Mouse (Mus musculus) left cerebral cortex, postnatal 10 days (tissue): ENCODE data around the gene Gm49601. TPM values are rescaled to one million over a fixed set of nuclear protein-coding genes. Genes with fewer than 3 reads are reported as not detected.

ENCODE experiments used
- DNase-seq, 2 experiments: peaks; one replicate each; pipeline ENCODE4 v3.0.0; 2021 to 2022; ENCODE audit warnings: low spot score in 2 of 2, mixed read lengths in 1 of 2; ENCODE audit errors: extremely low spot score in 1 of 2
- intact Hi-C: fragments of 180-260 bp; cut with DNase I; formaldehyde crosslinking; loops from one replicate; pipeline ENCODE4 v1.15.1; 2025
- total RNA-seq, 2 experiments: library from RNA; stranded (reverse); gene quantifications; 2 replicates each; pipeline ENCODE4 v1.2.3; 2021

The Gm49601 gene
- total RNA-seq: 100 to 1,000 TPM; 130 to 132 TPM

- peak in 1 of 2 experiments; percentile 90 for DNase-seq
- intact Hi-C loops: loop anchor here (5.0 kb wide), 2 partner anchors 51 to 176 kb away; no protein-coding TSS in a partner anchor
Observed at GRCm38 (mm10) chr16:18626376-18626878, at the start of gene Gm49601. TSS of gene Gm49601 (minus strand) at chr16:18626427.

DNA sequence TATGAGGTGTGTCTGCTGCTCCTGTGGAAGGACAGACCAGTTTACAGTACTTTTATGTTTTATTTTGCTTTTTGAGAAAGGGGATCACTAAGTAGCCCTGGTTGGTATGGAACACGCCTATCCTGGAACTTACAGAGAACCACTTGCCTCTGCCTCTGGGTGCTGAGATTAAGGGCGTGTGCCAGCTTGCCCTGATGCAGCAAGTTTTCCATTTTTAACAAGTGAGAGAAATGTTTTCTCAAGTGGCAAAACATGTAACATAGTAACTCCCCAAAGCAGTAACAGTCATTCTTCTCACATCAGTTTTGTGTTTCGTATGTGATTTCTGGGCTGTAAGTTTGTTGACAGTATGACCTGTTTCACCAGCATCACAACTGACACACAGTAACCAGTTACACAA, 46.8 kb upstream of the Gm49601 start:
- DNase-seq: no peak
- intact Hi-C loops: no loop called here

DNA sequence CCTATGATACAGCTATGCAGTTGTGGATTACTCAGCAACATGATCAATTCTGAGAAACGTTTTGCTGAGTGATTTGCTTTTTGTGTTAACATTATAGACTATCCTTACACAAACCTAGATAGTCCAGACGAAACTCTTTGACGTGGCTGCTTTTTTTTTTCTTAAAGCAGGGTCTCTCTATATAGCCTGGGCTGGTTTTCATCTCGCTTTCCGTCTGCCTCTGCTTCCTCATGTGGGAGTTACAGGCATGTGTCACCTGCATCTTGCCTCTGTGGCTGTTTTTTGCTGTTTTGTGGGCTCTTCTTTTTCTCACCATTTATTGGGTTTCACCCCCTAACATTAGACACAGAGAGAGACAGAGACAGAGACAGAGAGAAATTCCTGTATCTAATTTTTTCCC, 45.8 kb upstream of the Gm49601 start:
- intact Hi-C loops: no loop called here
- DNase-seq: no peak

DNA sequence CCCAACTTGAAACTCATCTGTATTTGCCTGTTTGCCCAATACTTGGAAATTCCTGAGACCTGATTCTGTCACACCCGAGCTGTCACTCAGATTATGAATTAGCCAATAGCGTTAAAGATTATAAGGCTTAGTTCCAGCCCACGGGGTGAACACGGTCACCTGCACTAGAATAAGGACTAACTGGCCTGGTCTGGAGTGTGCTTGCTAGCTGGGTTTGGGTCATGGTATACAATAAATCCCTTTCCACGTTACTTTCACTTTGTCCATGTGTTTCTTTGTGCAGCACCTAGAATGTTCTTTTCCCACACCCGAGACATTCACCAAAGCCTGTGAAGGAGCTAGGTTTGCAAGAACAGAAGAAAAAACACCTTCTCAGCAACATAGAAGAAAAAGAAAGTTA, 43.7 kb upstream of the Gm49601 start:
- intact Hi-C loops: no loop called here
- DNase-seq: no peak

- peak in 1 of 2 experiments; percentile 1 for DNase-seq
Observed at GRCm38 (mm10) chr16:18658597-18658996, 32.4 kb upstream of the Gm49601 start.

GRCm38 (mm10) chr16:18655372-18656098, 29.3 kb upstream of the Gm49601 start:
- DNase-seq: peak in 1 of 2 experiments; percentile 18
- intact Hi-C loops: no loop called here

More at GRCm38 (mm10) chr16:18658597-18658996, 32.4 kb upstream of the Gm49601 start:
- intact Hi-C loops: no loop called here

DNA sequence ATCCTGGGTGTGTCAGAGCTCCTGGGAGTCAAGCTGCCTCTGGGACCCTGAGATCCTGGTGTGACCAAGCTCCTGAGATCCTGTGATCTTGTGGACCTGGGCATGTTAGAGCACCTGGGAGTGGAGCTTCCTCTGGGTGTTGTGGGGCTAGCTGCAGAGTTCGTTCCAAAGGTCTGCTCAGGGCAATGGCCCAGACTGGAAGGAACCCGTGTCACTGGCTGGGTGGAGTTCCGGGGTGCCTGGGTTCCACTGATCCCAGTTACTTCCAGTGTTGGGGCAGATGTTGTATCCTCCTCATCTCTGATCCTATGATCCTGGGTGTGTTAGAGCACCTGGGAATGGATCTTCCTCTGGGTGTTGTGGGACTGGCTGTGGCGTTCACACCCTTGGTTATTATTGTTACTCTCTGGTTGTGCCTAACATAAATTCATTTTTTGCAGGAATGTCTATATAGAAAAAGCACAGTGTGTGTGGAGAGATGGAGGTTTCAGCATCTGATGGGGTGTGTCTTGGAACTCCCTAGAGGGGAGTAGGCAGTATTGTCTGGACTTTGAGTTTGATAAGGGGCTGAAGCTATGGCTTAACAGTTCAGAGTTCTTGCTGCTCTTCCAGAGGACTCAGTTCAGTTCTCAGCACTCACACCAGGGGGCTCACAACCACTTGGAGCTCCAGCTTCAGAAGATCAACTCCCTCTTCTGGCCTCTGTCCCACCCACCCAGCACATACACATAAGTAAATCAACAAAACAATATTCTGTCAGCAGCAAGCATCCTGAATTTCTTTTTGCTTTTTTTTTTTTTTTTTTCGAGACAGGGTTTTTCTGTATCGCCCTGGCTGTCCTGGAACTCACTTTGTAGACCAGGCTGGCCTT, 27.3 kb upstream of the Gm49601 start:
- intact Hi-C loops: no loop called here
- DNase-seq: peak in 1 of 2 experiments; percentile 18

DNA sequence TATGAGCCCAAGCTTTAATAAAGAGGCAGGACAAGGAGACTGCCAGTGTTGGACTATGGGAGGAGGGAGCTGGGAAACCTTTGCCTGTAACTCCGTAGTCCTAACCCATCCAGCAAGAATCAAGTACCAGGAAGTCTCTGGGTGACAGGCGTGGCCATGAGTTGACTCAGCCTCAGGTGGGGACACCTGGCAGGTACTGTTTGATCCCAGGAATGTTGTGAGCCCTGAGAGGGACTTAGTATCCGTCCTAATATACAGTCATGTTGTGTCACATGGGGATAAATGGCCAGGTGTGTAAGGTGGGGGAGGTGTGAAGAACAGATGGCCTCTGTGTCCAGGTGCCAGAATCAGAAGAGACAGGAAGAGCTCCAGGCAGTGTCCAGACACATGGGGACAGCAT, 22.9 kb upstream of the Gm49601 start:
- peak in 1 of 2 experiments; percentile 9 for DNase-seq
- intact Hi-C loops: no loop called here

DNA sequence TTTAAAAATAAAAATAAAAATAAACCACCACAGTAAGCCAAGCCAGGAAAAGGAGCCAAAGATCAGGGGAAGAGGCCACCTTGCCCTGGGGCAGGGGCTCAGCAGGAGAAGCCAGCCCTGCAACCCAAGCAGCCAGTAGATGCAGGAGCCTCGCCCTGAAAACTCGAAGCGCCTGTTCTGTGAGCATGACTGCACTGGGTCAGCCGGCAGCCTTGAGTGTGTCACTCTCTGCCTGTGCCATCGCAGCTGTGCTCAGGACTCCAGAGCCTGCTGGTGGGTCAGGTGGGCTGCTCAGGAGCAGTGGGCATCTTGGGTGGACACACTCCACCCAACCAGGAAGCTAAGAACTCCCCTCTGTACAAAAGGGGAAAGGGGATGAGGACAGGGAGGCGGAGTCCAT, 19.1 kb upstream of the Gm49601 start:
- peak in 1 of 2 experiments; percentile 17 for DNase-seq
- intact Hi-C loops: no loop called here

GRCm38 (mm10) chr16:18644485-18644884, 18.3 kb upstream of the Gm49601 start:
- DNase-seq: peak in 1 of 2 experiments; percentile 5
- intact Hi-C loops: no loop called here

DNA sequence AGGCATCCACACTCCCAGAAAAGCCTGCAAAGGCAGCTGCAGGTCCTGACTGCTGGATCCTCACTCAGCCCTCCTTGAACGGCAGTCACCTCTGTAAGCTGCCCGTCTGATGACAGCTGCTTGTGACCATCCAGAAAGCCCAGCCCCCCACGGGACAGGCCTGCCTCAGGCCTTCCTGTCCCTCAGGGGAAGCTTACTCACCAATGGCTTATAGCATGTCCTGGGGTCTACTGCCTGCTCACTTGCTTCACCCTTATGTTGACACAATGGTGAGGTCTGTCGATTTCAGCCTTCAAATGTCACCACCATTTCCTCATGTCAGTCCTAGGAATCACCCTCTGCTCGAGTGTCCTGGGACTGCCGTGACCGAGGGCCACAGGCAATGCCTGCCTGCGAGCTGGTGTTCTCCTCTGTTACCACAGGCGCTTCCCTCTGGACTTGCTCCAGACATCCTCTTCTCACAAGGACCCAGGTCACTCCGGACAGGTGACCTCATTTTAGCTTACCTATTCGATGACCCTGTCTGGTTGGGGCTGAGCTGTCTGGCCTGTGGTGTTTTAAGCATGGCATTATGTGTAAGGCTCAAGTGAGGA, 17.3 kb upstream of the Gm49601 start:
- intact Hi-C loops: no loop called here
- peak in 1 of 2 experiments; percentile 18 for DNase-seq

DNA sequence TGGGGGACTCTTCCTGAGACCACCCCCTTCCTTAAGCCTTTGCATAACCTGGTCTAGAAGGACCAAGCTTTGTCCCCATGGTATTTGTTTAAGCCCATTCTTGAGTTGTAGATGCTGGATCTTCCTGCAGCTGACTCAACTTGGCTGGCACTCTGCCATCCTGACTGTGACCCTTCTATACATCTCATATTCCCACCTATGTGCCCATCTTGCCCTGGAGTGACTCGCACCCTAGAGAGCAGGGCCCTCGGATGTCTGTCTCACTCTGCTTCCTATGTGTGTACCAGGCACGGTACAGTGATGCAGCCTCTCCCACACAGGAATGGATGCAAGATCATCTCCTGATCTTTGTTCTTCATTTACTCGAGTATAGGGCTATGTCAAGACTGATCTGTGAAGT, 16.7 kb upstream of the Gm49601 start:
- intact Hi-C loops: no loop called here
- DNase-seq: peak in 1 of 2 experiments; percentile 22

GRCm38 (mm10) chr16:18642291-18642690, 16.1 kb upstream of the Gm49601 start:
- DNase-seq: peak in 1 of 2 experiments; percentile 57
- intact Hi-C loops: no loop called here

DNA sequence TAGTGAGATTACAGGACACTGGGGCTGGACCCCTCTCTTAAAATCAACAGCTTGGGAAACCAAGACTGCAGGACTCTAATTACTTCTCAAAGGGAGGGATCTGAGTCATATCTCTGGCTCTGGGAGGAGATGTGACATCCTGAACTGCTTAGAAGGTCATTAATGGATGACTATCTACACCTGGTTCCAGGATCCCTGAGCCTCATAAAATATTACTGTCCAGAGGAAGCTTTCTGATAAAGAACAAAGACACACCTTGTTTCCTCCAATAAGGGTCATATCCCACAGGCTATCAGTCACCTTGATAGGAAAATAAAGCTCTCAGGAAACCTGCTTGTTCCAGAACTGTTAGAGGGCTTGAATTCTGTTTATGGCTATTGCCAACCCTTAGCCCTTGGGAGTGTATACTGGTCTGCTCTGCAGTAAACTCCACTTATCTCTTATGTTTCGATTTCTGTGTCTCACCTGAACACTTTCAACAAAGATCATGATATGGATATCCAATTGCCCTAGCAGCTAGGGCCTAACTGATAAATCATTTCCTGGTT, 13.2 kb upstream of the Gm49601 start:
- intact Hi-C loops: no loop called here
- DNase-seq: no peak

GRCm38 (mm10) chr16:18638396-18638795, 12.2 kb upstream of the Gm49601 start:
- peak in 1 of 2 experiments; percentile 10 for DNase-seq
- intact Hi-C loops: no loop called here

DNA sequence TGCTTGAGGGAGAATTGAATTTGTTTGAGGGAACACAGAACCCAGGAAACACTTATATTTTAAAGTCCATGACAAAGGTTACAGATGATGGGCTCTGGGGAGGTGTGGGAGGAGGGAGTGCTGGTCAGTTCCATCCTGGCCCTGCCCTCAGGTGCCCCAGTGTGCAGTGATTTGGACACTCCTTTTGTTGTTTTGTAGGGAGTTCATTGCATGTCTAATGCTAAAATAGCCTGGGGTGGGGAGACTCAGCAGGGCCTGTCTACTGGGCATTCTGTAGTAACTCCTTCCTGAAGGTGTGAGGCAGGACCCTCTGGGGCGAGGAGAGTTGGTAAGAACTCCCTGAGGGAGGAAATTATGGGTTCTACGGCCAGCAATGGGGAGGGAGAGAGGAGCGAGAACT, 10.6 kb upstream of the Gm49601 start:
- intact Hi-C loops: no loop called here

DNA sequence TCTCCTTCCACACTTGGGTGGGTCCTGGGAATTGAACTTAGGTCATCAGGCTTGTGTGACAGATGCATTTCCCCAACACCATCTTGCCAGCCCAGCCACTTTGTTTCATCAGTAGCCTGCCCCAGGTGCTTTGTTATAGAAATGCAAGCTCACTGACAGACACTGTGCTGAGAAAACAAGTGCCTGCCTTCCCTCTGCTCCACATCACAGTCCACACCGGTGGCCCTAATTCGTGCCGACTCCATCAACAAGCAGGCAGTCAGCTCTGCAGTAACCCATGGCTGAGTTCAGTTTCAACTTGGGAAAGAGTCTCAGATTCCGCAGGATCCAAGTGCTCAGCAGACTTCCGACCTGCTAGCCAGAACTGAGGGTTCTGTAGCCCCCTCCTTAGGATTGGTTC, 10.2 kb upstream of the Gm49601 start:
- peak in 1 of 2 experiments; percentile 13 for DNase-seq
- intact Hi-C loops: no loop called here

More for the DNA sequence above, 10.6 kb upstream of the Gm49601 start:
- peak in 1 of 2 experiments; percentile 7 for DNase-seq

- intact Hi-C loops: no loop called here
- peak in 1 of 2 experiments; percentile 39 for DNase-seq
Observed at GRCm38 (mm10) chr16:18633333-18633732, 7.1 kb upstream of the Gm49601 start.

- intact Hi-C loops: no loop called here
- peak in 1 of 2 experiments; percentile 26 for DNase-seq
Observed at GRCm38 (mm10) chr16:18632816-18633215, 6.6 kb upstream of the Gm49601 start.
